17 mouse cellular contexts compared by ENCODE assay signal in genomic region chr2:22784186-22784585, GRCm38 (mm10). TPM values are rescaled to one million over a fixed set of nuclear protein-coding genes. Genes with fewer than 3 reads are reported as not detected.
DNase-seq lines count a peak whose midpoint lies in the region; ATAC-seq and TF ChIP-seq lines count a peak whose summit lies in the region.
"Had no signal": no experiment of that assay in that cellular context is flagged by ENCODE, and none has a peak within 500 bp of the region (broad histone marks: within the 10 kb centered on the region; RNA-seq: fewer than 3 reads in every experiment).

No protein-coding gene starts in this region.

- no peaks in the 10 kb centered on the region for H3K9me3 ChIP-seq in forebrain, embryonic 10.5 days
- H3K9me3 ChIP-seq: heart, embryonic 15.5 days; liver, embryonic 15.5 days; midbrain, embryonic 10.5 days had no signal

- peak; percentile 86 for ATAC-seq in megakaryocyte, adult 5-6 weeks (ENCODE audit: poor library complexity, severe bottlenecking)
- ATAC-seq: forebrain, embryonic 16.5 days; hindbrain, embryonic 16.5 days had no signal

- no peak for TF ChIP-seq CTCF in lung, adult 2 months (IDR thresholded peaks at IDR 0.05; ENCODE audit: insufficient read depth, low read length)

- 72% methylated on average over 3 of the region's 3 CpGs for WGBS in lung, adult 2 months
- WGBS in forebrain, embryonic 10.5 days: 78% methylated on average over 3 of the region's 3 CpGs

- no peaks in the 10 kb centered on the region for H3K36me3 ChIP-seq in forebrain, embryonic 10.5 days (replicated peaks)
- H3K36me3 ChIP-seq: heart, embryonic 15.5 days; liver, embryonic 15.5 days; midbrain, embryonic 10.5 days had no signal

- no peak overlapping the region for H3K4me3 ChIP-seq in lung, adult 2 months (replicated peaks; ENCODE audit: extremely low read depth, low read depth, low read length)
- H3K4me3 ChIP-seq in forebrain, embryonic 10.5 days: no peak overlapping the region
- H3K4me3 ChIP-seq: heart, embryonic 15.5 days; liver, embryonic 15.5 days; midbrain, embryonic 10.5 days had no signal

- intact Hi-C loops in heart, postnatal 25 days (cut with DNase I): no loop called here

- TF ChIP-seq POLR2A in lung, adult 2 months (IDR thresholded peaks at IDR 0.05; ENCODE audit: borderline replicate concordance, extremely low read depth, low read depth, low read length): no peak

- H3K4me1 ChIP-seq in lung, adult 2 months (ENCODE audit: control insufficient read depth, insufficient read depth, low read length): no peaks in the 10 kb centered on the region
- no peaks in the 10 kb centered on the region for H3K4me1 ChIP-seq in forebrain, embryonic 10.5 days
- H3K4me1 ChIP-seq: heart, embryonic 15.5 days; midbrain, embryonic 10.5 days had no signal

- H3K27me3 ChIP-seq in forebrain, embryonic 10.5 days (ENCODE audit: poor library complexity, severe bottlenecking): no peaks in the 10 kb centered on the region
- H3K27me3 ChIP-seq: heart, embryonic 15.5 days; liver, embryonic 15.5 days had no signal

- no peak overlapping the region for H3K27ac ChIP-seq in forebrain, embryonic 10.5 days
- H3K27ac ChIP-seq: heart, embryonic 15.5 days; liver, embryonic 15.5 days; midbrain, embryonic 10.5 days had no signal

- peak; percentile 66 for DNase-seq in lung, postnatal 25 days (ENCODE audit: low spot score)
- no peak for DNase-seq in lung, adult 2 months
- peak; percentile 9 to 40 for DNase-seq in spleen, postnatal 14 days (ENCODE audit: low spot score in 2 of 2)
- no peak for DNase-seq in right cerebral cortex, postnatal 36 days (ENCODE audit: low spot score in 2 of 2)
- DNase-seq in forebrain, embryonic 10.5 days (ENCODE audit: extremely low spot score, low spot score): no peak
- no peak for DNase-seq in urinary bladder, adult 2 months (ENCODE audit: low spot score)
- no peak for DNase-seq in heart, postnatal 25 days (ENCODE audit: low spot score)
- DNase-seq: adrenal gland, adult 2 months; cerebellum, postnatal 10 days; gastrocnemius, postnatal 14 days; kidney, adult 9 months had no signal

RNA-seq across cellular contexts. Expression of gene Apbb1ip, which starts 10.3 kb away (rescaled TPM):
- polyA plus RNA-seq in lung, adult 2 months (2012; rRNA removed): 5.5 and 6.1 TPM in 2 replicates
- 194 and 206 TPM in 2 replicates for total RNA-seq in megakaryocyte, adult 5-6 weeks (2015)
- 27.6 and 49.7 TPM in 2 replicates for total RNA-seq in megakaryocyte, adult 5-6 weeks (2017)
- polyA plus RNA-seq in forebrain, embryonic 10.5 days (2016; fragmentation: Nextera tagmentation; extraction: Ambion mirVana): 0.70 and 0.95 TPM in 2 replicates
- 3.6 and 6.5 TPM in 2 replicates for polyA plus RNA-seq in urinary bladder, adult 2 months (2012; rRNA removed)
- 1 to 10 TPM; 3.4 to 3.5 TPM for total RNA-seq in heart, postnatal 25 days (2021)

Comparison
In these comparisons a context has a peak if more than half of its experiments do, and no peak if none do; other contexts are left out.
1. DNase-seq: peak in lung, postnatal 25 days (single experiment) and spleen, postnatal 14 days (2 of 2); none in lung, adult 2 months (single experiment), right cerebral cortex, postnatal 36 days (0 of 2), forebrain, embryonic 10.5 days (single experiment), urinary bladder, adult 2 months (single experiment) and heart, postnatal 25 days (single experiment).